Mouse (Mus musculus) heart, postnatal 0 days (tissue): ENCODE measurements around the gene Zwilch.

Experiments
- CTCF ChIP-seq: IDR thresholded peaks from 2 replicates; pipeline ENCODE4 v1.5.1; 2016; ENCODE audit warnings: antibody characterized with exemption, control low read depth, low read depth
- EP300 ChIP-seq: IDR thresholded peaks from 2 replicates; pipeline ENCODE4 v1.6.1; 2016; ENCODE audit warnings: antibody characterized with exemption, low read depth

DNA sequence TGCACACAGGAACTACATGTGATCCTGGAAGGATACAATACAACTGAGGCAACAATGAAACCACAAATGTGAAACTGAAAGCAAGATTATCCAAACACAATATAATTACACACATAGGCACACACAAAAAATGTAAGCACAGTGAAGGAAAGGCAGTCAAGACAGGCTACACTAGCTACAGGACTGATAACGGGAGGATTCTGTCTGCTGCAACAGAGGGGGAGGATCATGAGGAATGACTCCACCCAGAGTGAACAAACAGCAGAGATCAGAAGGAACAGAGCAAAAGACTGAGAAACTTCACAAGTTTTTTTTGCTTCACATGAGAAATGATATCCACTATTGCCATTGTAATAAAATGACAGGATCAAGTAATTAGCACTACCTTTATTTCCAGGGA lies 16.3 kb downstream of the Zwilch start:
- no peak for TF ChIP-seq CTCF
- TF ChIP-seq EP300 = no peak
